Mouse (Mus musculus) spleen, adult 12 weeks (tissue): ENCODE measurements around the gene Ift140.

ENCODE experiments used
- DNase-seq: peaks from one replicate; pipeline ENCODE4 v3.0.0; 2022; ENCODE audit warnings: low spot score

Gene Ift140

DNA sequence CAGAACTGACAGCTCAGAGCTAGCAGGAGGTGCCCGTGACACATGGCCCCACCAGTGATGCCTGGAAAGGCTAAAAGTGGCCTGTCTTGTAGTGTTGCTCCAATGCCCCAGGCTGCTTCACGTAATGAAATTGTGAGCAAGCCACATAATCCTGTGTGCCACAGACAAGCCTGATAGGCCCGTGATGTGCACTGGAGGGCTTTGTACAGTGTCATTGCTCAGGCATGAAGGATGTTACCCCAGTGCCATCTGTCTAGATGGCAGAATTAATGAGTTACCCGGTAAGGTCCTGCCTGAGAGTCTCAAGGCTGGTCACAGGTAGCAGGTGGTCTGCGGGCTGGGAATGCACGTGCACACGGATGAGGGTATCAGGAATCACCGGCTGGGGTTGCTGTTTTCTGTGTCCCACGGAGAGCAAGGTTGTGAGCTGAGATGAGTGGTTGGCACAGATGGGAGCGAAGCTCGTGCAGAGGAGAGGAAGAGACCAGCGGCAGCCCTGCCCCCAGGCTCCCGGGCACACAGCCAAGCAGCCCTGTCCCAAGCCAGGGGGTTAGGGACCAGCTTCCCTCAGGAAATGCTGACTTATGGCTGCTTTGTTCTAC, 62.0 kb downstream of the Ift140 start:
- DNase-seq: no peak

GRCm38 (mm10) chr17:25080210-25080609, 64.3 kb downstream of the Ift140 start:
- DNase-seq: no peak

DNA sequence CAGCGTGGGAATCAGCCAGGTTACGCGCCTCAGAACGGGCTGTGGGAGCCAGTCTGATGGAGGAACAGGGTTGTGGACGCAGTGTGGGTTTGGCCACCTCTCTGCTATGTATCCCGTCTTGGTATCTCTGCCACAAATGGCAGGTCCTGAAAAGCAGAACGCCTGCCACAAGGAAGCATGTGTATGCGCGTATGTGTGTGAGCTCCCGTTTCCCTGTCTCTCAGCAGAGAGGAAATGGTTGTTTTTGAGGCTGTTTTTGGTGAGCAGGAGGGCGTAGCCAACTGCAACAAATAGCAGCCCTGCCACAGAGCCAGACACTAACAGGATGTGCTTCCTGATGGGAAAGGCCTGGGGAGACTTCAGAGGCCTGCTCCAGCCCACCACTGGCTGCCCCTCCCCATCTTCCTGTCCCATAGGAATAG, 65.1 kb downstream of the Ift140 start:
- no peak for DNase-seq

GRCm38 (mm10) chr17:25082081-25082847, 66.4 kb downstream of the Ift140 start:
- DNase-seq: no peak

DNA sequence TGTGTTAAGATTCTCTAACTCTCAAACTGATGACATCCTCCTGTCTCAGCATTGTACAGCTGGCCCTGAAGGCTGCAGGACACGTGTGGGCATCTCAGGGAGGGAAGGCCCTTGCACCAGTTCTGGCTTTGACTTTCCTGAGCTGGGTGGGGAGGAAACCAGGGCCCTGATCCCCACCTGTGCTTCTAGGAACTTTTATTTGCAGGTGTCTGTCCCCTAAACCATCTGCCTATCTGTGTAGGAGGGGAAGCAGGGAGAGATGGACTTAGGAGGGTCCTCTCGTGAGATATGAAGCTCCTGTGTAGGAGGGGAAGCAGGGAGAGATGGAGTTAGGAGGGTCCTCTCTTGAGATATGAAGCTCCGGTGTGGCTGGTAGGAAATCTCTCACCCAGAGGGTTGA, 67.0 kb downstream of the Ift140 start:
- DNase-seq: no peak

DNA sequence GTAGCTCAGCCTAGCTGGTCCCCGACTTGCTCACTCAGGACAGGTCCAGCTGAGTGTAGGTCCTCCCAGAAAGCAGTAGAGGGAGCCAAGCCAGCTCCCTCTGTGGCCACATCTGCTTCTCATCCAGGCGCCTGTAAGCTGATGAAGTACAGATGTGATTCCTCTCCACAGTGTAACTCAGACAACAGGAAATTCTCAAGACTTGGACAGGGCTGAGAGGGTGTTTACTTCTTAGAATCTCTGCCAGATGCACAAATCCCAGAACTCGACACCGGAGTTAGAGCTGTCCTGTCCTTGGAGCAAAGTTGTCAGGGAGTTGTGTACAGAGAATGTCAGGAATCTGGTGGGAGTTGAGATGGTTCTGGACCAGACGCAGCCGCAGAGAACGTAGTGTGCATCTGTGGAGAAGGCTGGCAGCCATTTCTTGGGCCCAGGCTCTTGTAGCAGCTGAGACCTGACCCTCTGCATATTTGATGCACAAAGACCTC, 67.6 kb downstream of the Ift140 start, which contains the start of gene Tmem204:
Gene Tmem204 (minus strand): TSS at position 148 of the 488 bp plus-strand sequence.
- DNase-seq: no peak

GRCm38 (mm10) chr17:25084835-25085385, 69.0 kb downstream of the Ift140 start:
- no peak for DNase-seq

DNA sequence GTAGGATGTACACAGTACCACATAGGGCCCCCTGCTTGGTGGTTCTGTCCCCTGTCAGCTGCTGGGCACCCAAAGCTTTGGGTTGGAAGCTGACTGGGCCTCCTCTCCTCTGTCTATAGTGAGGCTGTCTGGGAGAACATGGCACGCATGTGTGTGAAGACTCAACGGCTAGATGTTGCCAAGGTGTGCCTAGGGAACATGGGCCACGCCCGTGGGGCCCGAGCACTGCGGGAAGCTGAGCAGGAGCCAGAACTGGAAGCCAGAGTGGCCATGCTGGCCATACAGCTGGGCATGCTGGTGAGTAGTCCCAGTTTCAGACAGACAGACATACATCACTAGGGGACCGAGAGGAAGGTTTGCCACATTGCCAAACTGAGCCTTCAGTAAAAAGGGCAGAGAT, 70.8 kb downstream of the Ift140 start:
- no peak for DNase-seq

GRCm38 (mm10) chr17:25089158-25089557, 73.3 kb downstream of the Ift140 start:
- no peak for DNase-seq

- DNase-seq: no peak
Observed at GRCm38 (mm10) chr17:25090450-25090849, 74.6 kb downstream of the Ift140 start.

GRCm38 (mm10) chr17:25096221-25096620, 80.3 kb downstream of the Ift140 start:
- DNase-seq: no peak

DNA sequence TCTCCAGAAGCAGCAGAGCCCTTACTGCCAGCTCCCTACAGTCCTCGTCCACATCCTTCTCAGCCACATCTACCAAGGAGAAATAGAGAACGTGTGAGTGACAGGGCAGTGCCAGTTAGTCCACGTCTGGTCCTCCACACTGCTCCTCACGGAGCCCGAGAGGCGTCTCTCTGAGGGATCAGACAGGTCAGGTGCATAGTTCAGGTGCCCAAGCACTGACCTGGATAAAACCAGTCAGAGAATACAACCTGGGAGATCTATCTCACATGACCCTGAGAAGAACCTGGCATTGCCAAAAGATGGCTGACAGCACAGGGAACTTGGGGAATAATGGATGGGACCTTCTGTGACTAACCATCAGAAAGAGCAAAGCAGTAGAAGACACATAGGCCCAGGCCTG, 84.2 kb downstream of the Ift140 start:
- DNase-seq: no peak

GRCm38 (mm10) chr17:25101338-25101737, 85.5 kb downstream of the Ift140 start:
- no peak for DNase-seq

GRCm38 (mm10) chr17:25107786-25108185, 91.9 kb downstream of the Ift140 start:
- no peak for DNase-seq

DNA sequence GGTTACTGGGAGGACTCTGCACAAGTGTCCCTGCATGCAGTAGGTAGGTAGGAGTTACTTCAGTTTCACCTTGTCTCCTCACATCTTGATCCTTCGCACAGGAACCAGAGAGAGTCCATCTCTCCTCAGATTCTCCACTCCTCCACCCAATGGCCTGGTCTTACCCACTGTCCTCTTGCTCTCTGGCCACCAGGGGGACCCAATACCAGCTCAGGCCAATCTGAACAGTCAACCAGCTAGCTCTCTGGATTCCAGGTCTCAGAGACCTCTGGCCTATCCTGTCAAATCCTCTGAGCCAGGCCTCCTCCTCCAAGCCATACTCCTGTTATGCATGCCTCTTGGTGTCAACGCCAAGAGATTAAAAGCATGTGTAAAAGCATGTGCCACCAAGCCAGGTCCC, 93.7 kb downstream of the Ift140 start:
- DNase-seq: no peak

DNA sequence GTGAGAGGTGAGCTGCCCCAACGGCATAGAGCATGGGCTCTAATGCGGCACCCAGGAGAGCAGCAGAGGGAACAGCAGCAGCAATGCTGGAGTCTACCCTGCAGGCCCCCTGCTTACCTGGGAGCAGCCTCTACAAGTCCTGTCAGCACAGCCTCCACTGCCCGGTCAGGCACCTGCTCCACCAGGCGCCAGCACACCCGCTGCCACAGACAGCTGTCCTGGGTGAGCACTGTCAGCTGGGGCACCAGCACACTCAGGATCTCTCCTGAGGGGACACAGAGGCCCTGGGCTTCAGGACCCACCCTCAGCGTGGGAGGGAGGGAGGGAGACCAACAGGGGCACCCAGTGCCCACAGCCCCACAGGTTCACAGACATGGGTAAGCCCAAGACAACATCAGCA, 94.7 kb downstream of the Ift140 start:
- DNase-seq: no peak

DNA sequence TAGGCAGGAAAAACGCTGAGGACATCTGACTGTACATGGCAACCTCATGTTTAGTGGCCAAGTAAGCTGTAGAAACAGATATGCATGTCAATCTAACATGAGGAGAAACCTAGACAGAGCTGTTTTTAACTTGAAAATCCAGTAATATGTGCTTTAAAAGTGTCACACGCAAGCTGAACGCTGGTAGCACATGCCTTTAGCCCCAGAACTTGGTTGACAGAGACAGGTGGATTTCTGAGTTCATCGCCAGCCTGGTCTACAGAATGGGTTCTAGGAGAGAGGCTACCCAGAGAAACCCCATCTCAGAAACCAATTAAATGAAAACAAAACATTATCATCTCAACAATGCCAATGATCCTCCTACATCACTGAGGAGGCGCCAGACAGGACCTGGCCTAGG, 95.3 kb downstream of the Ift140 start:
- DNase-seq: no peak

DNA sequence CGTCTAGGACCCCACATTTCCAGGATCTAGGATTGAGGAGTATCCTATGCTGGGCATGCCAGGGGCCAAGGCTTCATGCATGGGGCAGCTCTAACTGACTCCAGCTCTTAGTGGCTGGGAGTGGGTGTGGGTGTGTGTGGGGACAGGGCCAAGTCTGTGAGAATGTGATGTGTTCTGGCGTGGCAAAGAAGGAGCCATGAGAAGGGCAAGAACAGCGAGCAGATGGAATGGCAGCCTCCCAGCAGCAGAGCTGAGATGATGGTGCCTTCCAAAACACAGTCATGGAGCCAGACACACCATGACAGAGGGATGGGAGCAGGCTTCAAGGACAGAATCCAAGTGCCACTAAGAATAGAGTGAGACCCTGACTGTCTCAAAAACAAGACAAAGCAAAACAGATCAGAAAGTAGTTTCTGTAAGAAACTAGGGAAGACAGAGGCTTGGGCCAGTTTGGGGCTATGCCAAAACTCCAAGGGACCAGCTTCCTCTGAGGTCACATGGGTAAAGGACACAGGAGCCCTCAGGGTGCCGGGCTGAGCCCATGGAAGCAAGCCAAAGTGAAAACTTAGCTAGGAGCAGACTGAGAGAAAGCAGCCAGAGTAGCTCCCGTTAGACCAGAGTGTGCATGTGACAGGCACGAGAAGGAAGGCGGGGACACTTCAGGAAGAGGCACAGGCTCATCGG, 96.0 kb downstream of the Ift140 start:
- no peak for DNase-seq

- no peak for DNase-seq
Observed at GRCm38 (mm10) chr17:25112423-25112810, 96.5 kb downstream of the Ift140 start.

DNA sequence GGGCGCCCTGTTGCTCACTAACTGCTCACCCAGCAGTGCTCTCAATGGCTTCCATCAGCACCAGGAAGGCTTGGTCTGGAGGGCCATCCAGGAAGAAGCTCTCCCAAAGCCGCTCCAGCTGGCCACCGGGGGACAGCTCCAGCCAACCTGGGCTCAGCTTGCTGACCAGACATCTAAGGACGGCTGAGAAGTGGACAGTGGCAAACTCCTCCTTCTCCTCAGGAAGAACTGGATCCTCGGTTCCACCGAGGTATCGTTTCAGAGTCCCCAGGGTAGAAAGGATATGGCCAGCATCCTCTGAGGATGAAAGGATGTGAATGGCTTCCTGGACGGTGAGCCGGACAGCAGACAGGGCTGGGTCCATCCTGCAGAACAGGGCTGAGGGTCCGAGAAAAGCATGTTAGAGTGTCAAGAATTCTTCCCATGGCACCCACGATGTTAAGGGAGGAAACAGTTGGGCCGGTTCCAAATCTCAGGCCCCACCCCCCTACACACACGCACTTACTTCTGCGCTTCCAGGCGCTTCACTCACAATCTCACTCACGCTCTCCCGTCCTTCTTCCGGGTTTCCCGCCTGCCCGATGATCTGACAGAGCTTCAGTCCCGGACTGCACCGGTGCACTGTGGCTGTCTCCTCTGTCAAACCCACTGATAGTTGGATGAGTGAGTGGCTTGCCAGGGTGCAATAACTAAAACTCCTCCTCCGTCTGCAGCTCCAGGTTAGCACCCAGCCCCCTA, 99.2 kb downstream of the Ift140 start:
- DNase-seq: no peak

DNA sequence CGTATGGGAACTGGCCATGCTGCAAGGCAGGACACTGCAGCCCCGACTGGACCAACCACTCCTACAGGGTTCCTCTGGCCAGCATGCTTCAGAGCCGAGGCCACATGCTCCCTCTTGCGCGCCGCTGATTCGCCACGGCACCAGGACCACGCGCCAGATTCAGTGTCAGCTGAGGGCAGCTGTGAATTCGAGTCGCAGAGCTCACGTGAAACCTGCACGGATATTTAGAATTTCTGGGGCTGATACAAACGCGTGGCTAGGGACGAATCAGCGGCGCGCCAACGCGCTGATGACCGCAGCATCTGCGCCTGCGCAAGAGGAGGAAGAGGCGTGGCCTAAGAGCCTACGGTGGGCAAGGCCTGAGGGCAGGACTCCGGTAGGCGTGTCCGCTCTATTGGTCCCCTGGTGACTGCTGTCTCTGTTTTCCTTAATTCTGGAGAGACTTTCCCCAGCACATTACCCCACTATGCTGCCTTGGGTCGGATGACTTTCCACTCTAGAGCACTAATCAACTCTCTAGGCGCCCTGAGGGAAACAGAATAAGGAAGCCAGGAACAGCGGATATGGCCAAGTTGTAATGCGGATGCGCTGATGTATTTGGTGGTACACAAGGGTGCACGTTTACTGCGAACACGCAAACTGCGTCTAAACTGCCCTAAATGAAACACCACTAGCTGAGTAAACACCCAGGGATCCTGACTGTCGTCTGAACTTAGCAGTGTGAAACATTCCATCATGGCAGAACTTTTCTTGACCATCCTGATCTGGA, 100.0 kb downstream of the Ift140 start, which contains the start of gene Telo2:
Gene Telo2 (minus strand): TSS at position 304 of the 769 bp plus-strand sequence.
- DNase-seq: peak; percentile 91
